Mouse (Mus musculus) cerebellum, postnatal 10 days (tissue): ENCODE results near the gene Dram2.
"Not testable (repeated sequence)": the region's sequence is repeated elsewhere in the genome, so short reads cannot be mapped to it uniquely, and the experiment has no call there.

Experiments
- DNase-seq, 2 experiments: peaks; one replicate each; pipeline ENCODE4 v3.0.0; 2021; ENCODE audit warnings: mixed read lengths in 2 of 2

Gene Dram2

DNA sequence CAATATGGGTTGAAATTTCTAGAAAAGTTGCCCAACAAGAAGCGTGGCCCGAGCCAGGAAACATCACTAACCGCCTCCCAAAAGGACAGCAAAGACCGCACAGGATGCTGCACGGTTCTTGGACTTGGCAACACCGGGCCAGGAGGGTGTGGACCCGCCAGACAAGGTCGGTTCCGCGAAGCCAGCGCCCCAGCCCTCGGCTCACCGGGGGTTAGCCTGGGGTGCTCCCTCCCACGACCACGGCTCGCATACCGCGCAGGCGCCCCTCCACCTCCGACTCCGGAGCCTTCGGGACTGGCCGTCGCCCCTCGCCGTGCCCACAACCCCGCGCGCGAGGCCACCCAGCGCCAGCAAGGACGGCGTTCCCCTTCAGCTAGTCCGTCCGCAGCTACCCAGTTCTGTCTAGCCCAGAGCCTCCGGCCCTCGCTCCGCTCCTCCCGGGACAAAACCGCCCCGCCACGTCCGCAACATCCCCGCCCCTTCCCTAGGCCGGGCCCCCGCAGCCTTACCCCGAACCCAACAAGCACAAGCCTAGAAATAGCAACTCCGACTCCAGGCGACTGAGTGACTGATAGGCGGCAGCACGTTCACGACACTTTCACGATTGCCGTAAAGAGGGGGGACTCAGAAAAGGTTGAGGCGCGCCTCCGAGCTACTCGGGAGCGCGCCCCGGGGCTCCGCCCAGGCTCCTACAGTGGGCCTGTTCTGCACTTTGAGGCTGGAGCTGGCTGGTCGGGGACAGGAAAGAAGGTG, at the start of gene Dram2, which contains the start of gene Cept1:
Gene Dram2 (plus strand): TSS at position 628 of the 753 bp plus-strand sequence.
Gene Cept1 (minus strand): TSS at position 632 of the 753 bp plus-strand sequence.
- DNase-seq, result peak; percentile 93 to 96

DNA sequence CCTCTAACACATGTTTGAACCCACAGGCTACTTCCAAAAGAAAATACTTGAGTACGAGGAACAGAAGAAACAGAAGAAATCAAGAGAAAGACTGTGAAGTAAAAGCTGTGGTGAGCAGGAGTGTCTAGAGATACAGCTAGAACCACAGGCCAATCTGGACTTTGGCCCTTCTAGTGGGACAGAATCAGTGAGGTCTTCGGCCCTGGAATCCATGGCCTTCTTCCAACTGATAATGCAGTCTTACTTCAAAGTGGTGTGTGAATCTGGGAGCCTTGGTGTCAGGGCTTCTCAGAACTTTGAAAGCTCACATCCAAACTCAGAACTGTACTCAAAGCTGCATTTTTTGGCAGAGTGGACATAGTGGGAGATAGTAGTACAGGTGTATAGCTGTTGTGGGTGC, 47.1 kb upstream of the Dram2 start:
- no peak for DNase-seq

DNA sequence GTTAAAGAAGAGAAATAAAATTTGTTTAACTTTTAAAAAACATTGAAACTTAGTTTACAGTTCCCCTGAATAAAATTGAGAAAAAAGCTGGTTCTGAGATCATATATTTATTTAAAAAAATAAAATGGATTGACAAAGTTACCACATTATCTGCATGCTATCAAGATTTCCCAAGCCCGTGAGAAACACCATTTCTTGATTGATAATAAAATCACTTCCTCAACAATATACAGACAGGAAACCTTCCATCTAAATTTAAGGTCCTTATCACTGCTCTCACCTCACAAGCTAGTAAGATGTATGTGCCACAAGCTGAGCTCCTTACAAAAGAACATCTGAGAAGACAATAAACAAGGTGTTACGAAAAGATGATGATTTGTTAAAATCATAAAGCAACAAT, 44.7 kb upstream of the Dram2 start:
- no peak for DNase-seq

DNA sequence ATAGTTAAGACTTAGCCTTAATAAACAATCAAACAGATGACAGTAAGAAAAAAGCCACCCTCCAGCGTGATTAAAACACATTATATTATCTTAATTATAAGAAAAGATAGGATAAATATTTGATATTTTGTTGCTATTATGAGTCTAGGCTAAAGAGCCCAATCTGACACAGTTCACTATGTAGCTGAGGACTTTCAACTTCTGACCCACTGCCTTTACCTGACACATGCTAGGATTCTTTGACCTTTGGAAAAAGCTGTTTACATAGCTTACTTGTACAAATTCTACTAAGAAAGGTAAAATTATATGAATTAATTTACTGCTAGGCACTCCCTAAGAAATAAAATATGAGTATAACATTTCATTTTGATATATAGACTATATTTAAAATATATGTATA, 36.9 kb upstream of the Dram2 start:
- no peak for DNase-seq

DNA sequence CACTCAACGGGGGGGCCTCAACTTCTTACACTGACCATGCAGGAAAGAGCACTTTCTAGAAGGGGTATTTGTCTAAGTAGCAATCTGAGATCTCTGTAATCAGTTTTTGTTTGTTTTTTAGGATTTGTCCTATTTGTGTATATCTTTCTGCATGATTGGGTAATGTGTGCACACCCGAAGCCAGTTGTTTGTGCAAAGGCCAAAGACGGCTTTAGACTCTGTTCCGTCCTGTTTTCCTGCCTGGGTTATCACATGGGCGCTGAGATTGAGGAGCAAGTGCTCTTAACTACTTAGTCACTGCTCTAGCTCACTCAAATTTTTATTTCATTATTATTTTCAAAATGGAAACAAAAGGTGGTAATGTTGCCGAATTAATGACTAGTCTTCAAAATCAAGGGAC, 32.6 kb upstream of the Dram2 start:
- no peak for DNase-seq

DNA sequence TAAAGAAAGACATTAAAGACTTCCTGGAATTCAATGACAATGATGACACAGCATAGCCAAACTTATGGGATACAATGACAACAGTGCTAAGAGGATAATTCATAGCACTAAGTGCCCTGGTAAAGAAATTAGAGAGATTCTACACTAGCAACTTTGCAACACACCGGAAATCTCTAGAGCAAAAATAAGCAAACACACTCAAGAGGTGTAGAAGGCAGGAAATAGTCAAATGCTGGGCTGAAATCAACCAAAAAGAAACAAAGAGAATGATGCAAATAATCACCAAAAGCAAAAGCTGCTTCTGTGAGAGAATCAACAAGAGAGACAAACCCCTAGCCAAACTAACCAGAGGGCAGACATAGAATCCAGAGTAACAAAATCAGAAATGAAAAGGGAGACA, 24.9 kb upstream of the Dram2 start:
- DNase-seq, result no peak

DNA sequence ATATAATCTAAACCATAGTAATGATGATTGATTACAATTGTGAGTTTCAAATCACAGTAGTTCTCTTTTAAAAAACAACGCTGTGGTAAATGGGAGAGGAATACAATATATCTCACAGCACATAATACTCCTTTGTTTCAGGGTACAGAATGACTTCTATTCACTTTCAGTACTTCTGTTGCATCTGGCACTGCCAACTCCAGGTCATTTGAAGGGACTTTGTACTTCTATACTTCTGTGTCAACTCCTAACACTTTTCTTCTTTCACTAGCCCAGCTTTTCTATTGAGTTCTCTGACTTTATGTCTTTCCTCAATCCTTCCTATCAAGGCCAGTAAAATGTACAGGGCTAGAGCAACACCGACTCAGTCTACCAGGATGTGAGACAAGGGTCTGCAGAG, 21.2 kb upstream of the Dram2 start:
- no peak for DNase-seq

DNA sequence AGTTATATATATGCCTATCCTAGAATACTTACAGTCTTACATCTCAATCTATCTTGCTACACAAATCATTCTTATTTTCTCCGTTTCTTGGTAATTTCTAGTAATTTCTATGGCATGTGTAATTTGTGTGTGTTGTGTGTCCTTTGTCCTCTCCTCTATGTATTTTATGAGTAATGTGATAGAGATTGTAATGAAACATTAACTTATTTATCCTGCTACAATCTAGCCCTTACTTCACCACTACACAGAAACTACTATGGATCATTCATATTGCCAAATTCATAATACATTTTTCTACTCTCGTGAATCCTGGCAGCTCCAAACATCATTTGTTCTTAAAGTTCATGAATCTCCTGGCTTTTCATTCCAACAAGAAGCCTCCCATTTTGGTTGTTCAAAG, 19.6 kb upstream of the Dram2 start:
- no peak for DNase-seq

DNA sequence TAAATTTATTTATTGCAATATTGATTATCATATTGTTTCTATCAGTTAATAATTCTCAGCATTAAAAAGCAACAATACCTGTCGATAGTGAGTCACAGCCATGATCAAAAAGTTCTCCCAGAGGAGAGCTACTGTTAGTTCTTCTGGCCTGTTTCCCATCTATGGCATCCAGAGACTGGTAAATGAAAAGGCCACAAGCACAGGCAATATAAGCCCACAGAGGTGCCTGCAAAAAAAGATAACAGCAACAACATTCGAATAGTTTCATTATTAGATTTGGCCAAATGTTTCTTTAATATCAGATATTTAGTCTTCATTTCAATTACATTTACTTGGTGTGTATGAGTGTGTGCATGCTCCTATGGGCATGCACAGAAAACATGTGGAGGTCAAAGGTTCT, 14.3 kb upstream of the Dram2 start:
- no peak for DNase-seq

DNA sequence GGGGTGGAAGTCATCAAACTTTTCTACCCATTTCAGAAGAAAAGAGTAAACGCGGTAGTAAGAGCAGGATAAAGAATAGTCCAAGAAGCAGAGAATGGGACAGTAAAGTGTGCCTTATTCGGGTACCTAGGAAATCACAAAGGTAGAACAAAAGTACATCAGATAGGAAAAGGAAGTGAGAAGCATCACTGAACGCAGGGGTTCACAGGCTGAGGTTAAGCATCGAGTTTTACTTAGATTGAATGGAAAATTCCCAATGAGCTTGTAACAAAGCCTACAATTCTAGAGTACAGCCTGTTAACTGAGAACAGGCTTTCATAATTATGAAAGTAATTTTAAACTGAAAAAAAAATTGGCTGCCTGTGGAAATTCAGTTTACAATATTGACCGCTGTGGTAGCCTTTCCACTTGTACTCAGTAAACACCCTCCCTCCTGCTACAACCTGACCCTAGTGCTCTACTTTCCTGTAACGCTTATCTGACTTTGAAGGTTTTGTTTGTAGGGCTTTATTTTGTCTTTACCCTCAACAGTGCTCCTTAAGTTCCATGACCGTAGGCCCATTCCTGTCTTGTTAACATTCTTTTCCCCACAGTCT, 2.8 kb upstream of the Dram2 start:
- DNase-seq, result no peak

DNA sequence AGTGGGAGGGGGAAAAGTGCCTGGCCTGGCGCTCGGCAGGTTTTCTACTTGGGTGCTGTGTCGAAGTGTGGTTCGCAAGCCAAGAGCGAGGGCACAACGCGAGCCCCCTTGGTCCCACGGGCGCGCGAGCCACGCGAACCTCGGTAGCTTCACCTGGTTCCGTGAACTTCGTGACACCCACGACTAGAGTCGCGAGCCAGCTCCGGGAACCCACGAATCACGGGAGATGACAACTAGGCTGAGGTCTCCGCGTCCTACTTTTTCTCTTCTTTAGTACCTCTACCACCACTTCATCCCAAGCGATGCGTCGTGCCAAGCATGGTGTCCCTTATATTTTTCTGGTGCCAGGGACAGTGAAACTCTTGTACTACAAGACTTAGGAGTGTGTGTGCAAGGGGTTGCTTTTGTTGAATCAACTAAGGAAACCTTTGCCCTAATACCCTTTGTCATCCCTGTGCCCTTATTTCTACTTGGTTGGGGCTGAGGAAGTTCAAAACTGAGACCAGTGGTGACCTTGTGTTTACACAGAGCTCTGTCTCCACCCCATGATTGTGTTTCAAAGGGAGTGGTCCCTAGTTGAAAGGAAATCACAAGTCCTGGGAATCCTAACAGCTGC, 434 bp downstream of the Dram2 start:
- DNase-seq, result no peak

DNA sequence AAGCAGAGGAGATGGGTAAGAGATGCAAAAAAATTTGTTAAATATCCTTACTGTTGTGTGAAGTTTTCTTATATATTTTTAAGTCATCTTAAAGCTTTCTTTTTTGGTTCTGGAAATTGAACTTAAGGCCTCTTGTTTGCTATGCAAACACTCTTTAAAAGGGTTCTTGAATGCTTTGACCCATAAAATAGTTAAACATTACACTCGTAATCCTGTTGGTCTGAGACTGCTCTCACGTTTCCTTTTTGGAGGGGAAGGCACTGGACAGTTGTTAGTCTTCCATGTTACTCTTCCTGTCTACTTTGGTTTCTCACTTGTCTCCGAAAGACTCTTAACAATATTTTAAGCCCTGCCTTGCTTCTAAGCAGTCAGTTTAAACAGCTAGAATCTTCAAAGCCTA, 1.4 kb downstream of the Dram2 start:
- DNase-seq, result no peak

DNA sequence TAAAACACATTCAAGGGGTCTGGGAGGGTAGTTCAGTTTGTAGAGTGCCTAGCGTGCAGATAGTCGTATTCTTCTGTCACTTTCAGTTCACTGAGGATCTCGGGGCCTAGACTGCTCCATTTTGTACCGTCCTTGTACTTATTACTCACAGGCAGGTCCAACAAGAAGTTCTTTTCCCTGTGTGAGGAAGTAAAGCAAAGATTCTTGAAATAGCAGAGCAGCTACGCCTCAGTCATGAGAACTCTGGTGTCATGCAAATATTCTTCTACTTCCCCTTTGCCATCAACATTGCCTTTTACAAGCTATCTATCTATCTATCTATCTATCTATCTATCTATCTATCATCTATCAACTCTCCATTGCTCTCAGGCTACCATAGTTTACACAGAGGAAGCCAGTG, 5.8 kb downstream of the Dram2 start:
- DNase-seq, result no peak

DNA sequence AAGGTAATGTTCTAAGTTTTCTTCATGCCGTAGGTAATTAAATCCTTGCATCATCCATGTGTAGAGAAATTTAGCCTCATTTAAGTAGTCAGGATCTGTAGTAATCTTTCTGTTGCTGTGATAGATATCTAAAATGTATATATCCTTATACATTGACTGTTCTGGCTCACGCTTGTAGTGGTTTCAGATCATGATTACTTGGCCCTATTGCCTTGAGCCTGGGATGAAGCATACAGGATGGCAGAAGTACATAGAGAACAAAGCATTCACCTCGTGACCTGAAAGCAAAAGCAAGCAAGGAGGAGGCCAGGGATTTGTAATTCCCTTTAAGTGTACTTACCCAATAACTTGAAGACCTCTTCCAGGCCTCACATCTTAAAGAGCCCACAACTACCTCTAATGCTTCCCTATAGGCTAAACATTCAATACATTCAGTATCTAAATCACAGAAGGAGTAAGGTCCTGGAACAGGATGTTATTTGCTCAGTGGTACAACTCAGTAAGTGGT, 8.2 kb downstream of the Dram2 start:
- DNase-seq, result no peak

DNA sequence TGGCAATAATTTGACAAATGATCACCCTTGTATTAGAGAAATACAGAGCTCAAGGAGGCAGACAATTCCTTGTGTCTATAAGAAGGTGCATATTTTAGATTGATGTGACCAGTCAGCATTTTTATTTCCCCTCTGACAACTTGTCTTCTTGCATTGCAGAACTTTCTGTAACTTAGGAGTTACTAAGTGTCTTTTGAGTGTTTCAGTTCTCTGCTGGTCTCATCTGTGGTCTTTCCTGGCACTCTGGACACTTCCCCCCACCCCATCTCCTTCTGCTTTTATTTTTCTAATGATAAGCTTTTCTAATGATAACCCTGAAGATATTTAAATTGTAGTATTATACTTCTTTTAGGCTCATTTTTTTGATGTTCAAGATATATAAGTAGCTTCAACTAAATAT, 10.7 kb downstream of the Dram2 start:
- DNase-seq, result no peak

DNA sequence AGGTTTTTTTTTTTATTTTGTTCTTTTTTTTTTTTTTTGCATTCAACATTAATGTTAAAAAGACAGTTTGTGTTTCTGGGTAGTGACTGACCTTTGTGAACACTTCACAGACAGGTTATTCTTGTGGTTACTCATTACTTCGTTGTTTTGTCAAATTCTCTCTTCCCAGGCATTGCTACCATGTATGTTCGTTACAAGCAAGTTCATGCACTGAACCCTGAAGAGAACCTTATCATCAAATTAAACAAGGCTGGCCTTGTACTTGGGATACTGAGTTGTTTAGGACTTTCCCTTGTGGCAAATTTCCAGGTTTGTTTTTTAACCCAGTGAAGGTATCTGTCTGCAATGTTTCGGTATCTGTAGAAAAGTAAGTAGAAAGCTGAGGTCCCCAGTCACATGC, 18.3 kb downstream of the Dram2 start:
- no peak for DNase-seq

DNA sequence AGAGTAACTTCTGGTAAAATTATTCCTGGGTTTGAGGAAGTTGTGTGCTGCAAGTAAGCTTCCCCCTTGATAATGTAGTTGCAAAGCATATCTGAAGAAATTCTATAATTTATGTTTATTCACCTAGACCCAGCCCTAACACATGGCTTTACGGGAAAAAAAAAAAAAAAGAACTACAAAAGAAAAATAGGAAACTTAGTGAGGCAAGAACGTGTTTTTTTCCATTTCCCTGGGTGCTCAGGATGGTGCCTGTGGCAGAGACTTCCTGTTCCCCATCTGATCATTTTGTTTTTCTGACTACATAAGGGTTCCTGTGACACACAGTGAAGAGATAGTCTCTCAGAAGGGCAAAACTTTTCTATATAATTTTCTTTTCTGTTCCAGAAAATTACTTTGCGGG, 25.6 kb downstream of the Dram2 start:
- DNase-seq, result no peak

DNA sequence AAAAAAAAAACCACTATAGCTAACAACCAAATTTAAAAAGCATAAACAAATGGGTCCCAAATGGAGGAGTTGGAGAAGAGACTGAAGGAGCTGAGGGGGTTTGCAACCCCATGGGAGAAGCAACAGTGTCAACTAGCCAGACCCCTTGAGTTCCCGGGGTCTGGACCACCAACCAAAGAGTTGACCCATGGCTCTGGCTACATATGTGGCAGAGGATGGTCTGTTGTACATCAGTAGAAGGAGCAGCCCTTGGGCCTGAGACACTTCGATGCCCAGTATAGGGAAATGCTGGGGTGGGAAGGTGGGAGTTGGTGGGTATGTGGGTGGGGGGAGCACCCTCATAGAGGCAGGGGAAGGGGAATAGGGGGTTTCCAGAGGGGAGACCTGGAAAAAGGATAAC, 31.7 kb downstream of the Dram2 start:
- no peak for DNase-seq

DNA sequence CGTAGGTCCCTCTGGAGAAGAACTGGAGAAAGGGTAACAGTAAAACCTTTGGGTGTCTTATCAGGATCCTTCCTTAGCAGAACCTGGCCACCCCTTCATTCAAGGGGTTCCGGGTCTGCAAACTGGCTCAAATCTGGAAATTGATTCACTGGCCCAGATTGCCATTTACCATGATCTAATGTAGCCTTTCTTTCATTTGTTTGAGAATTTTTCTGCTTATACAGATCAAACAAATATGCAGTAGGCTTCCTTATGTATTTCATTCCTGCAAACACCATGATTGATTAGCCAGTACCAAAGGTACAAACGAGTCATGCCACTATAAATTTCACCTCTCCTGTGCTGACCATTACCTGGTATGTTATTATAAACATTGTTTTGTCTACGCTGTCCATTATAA, 46.0 kb downstream of the Dram2 start:
- DNase-seq, result not testable (repeated sequence)

DNA sequence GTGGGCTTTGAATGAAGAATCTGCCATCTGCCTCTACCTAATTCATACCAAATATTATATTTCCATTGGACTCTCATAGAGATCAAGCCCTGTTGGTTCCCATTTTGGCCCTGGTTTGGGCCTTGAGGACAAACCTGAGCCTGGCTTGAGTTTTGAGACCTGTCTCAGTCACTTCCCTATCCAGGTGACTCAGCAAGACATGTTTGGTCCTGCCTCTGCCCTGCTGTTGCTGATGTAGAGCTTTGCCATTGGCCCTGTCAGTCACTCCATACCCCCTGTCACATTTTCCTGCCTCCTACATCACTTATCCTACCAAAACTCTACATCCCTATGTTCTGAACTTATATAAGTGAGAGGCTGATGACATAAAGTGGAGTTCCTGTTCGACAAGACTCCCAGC, 70.5 kb downstream of the Dram2 start:
- DNase-seq, result no peak
